Mouse (Mus musculus) CH12.LX (cell line): Measurements from ENCODE around the gene Upf1. TPM values are rescaled to one million over a fixed set of nuclear protein-coding genes. Genes with fewer than 3 reads are reported as not detected.

Experiments used
- DNase-seq: peaks from one replicate; pipeline ENCODE4 v3.0.0-alpha.2; 2013; ENCODE audit errors: extremely low read depth
- H3K27ac ChIP-seq: 2 replicates; pipeline ENCODE4 v1.5.1; 2012; ENCODE audit warnings: low read depth, mild to moderate bottlenecking, control low read depth, moderate library complexity; ENCODE audit not compliant: insufficient read depth
- H3K27me3 ChIP-seq: replicated peaks from 2 replicates; pipeline ENCODE3; 2012; ENCODE audit warnings: inconsistent platforms
- H3K36me3 ChIP-seq, 2 experiments: replicated peaks in 1 of 2; 2 replicates each; pipeline versions ENCODE3 to v1.6.1; 2012; ENCODE audit warnings: inconsistent platforms in 1 of 2, low read length in 1 of 2, mild to moderate bottlenecking in 1 of 2, mixed read lengths in 1 of 2, moderate library complexity in 1 of 2; ENCODE audit not compliant: control insufficient read depth in 1 of 2, insufficient read depth in 1 of 2
- H3K4me1 ChIP-seq, 2 experiments: 2 replicates each; pipeline ENCODE4 v1.6.1; 2012; ENCODE audit warnings: inconsistent platforms in 1 of 2, moderate library complexity in 1 of 2; ENCODE audit not compliant: insufficient read depth in 2 of 2, control insufficient read depth in 1 of 2
- H3K4me2 ChIP-seq: 2 replicates; pipeline ENCODE4 v1.6.1; 2012; ENCODE audit warnings: low read depth, mild to moderate bottlenecking, control low read depth; ENCODE audit not compliant: poor library complexity, insufficient read depth, severe bottlenecking
- H3K4me3 ChIP-seq, 3 experiments: fragments of 150-350 bp in 1 of 3; sonication (generic) in 1 of 3; replicated peaks in 1 of 3; 2 replicates each; pipeline versions ENCODE3 to v1.5.1; 2011 to 2012; ENCODE audit warnings: low read depth in 2 of 3, low read length in 2 of 3, mild to moderate bottlenecking in 2 of 3, moderate library complexity in 2 of 3, control low read depth in 1 of 3, improper control_type of control experiment in 1 of 3, inconsistent platforms in 1 of 3, mixed read lengths in 1 of 3; ENCODE audit not compliant: poor library complexity in 1 of 3
- H3K79me2 ChIP-seq: replicated peaks from 2 replicates; pipeline ENCODE4 v1.6.1; 2012; ENCODE audit warnings: mild to moderate bottlenecking, moderate library complexity; ENCODE audit not compliant: control insufficient read depth, poor library complexity, insufficient read depth, severe bottlenecking; ENCODE audit errors: extremely low read depth
- H3K9ac ChIP-seq: 2 replicates; pipeline ENCODE4 v1.6.1; 2012; ENCODE audit warnings: low read depth, mild to moderate bottlenecking, control low read depth, moderate library complexity; ENCODE audit not compliant: insufficient read depth
- H3K9me3 ChIP-seq: replicated peaks from 2 replicates; pipeline ENCODE3; 2012; ENCODE audit warnings: low read length, inconsistent platforms, mixed read lengths
- BHLHE40 ChIP-seq: IDR thresholded peaks from 2 replicates; pipeline ENCODE4 v1.6.1; 2011; ENCODE audit warnings: mild to moderate bottlenecking, low read depth, low read length, improper control_type of control experiment
- CHD2 ChIP-seq: IDR thresholded peaks from 2 replicates; pipeline ENCODE4 v1.6.1; 2011; ENCODE audit warnings: low read length, improper control_type of control experiment
- CTCF ChIP-seq, 2 experiments: IDR thresholded peaks in 1 of 2; conservative IDR thresholded peaks in 1 of 2; 2 replicates each; pipeline ENCODE4 v1.5.1; 2011 to 2012; ENCODE audit warnings: low read depth in 2 of 2, low read length in 2 of 2, improper control_type of control experiment in 1 of 2, inconsistent platforms in 1 of 2, mild to moderate bottlenecking in 1 of 2, moderate library complexity in 1 of 2
- ELF1 ChIP-seq: IDR thresholded peaks from 2 replicates; pipeline ENCODE4 v1.6.1; 2014; ENCODE audit warnings: low read depth, mild to moderate bottlenecking, inconsistent platforms, low read length, improper control_type of control experiment
- GABPA ChIP-seq: IDR thresholded peaks from 2 replicates; pipeline ENCODE4 v1.6.1; 2012; ENCODE audit warnings: low read depth, low read length, improper control_type of control experiment, inconsistent platforms; ENCODE audit not compliant: insufficient replicate concordance
- HCFC1 ChIP-seq: IDR thresholded peaks from 2 replicates; pipeline ENCODE4 v1.6.1; 2012; ENCODE audit warnings: low read depth, mild to moderate bottlenecking, inconsistent platforms, low read length, improper control_type of control experiment
- JUND ChIP-seq: conservative IDR thresholded peaks from 2 replicates; pipeline ENCODE4 v1.6.1; 2011; ENCODE audit warnings: low read depth, low read length, improper control_type of control experiment
- KAT2A ChIP-seq: IDR thresholded peaks from 2 replicates; pipeline ENCODE4 v1.6.1; 2012; ENCODE audit warnings: low read length, improper control_type of control experiment, inconsistent platforms; ENCODE audit not compliant: insufficient replicate concordance
- MAZ ChIP-seq: IDR thresholded peaks from 2 replicates; pipeline ENCODE4 v1.6.1; 2012; ENCODE audit warnings: low read depth, mild to moderate bottlenecking, inconsistent platforms, low read length, improper control_type of control experiment, moderate library complexity
- MXI1 ChIP-seq: IDR thresholded peaks from 2 replicates; pipeline ENCODE4 v1.6.1; 2011; ENCODE audit warnings: mild to moderate bottlenecking, low read depth, low read length, improper control_type of control experiment
- MYC ChIP-seq: IDR thresholded peaks from 2 replicates; pipeline ENCODE4 v1.6.1; 2011; ENCODE audit warnings: low read depth, mild to moderate bottlenecking, improper control_type of control experiment, low read length
- NELFE ChIP-seq: IDR thresholded peaks from 2 replicates; pipeline ENCODE4 v1.6.1; 2011; ENCODE audit warnings: low read depth, low read length, improper control_type of control experiment
- NRF1 ChIP-seq: IDR thresholded peaks from 2 replicates; pipeline ENCODE4 v1.6.1; 2014; ENCODE audit warnings: low read depth, mild to moderate bottlenecking, inconsistent platforms, low read length, improper control_type of control experiment, moderate library complexity
- POLR2A ChIP-seq: IDR thresholded peaks from 2 replicates; pipeline ENCODE4 v1.6.1; 2011; ENCODE audit warnings: low read depth, mild to moderate bottlenecking, improper control_type of control experiment, low read length
- POLR2AphosphoS2 ChIP-seq: IDR thresholded peaks from 2 replicates; pipeline ENCODE4 v1.6.1; 2011; ENCODE audit warnings: low read depth, low read length, improper control_type of control experiment
- RAD21 ChIP-seq: IDR thresholded peaks from 2 replicates; pipeline ENCODE4 v1.6.1; 2011; ENCODE audit warnings: low read depth, mild to moderate bottlenecking, low read length, improper control_type of control experiment, moderate library complexity
- RCOR1 ChIP-seq: conservative IDR thresholded peaks from 2 replicates; pipeline ENCODE4 v1.6.1; 2012; ENCODE audit warnings: low read depth, mild to moderate bottlenecking, inconsistent platforms, low read length, improper control_type of control experiment
- SIN3A ChIP-seq: IDR thresholded peaks from 2 replicates; pipeline ENCODE4 v1.6.1; 2012; ENCODE audit warnings: low read length, improper control_type of control experiment, inconsistent platforms
- SMC3 ChIP-seq: IDR thresholded peaks from 2 replicates; pipeline ENCODE4 v1.6.1; 2011; ENCODE audit warnings: low read depth, low read length, improper control_type of control experiment
- TBP ChIP-seq: conservative IDR thresholded peaks from 2 replicates; pipeline ENCODE4 v1.6.1; 2011; ENCODE audit warnings: low read depth, low read length, improper control_type of control experiment
- TCF12 ChIP-seq: IDR thresholded peaks from 2 replicates; pipeline ENCODE4 v1.6.1; 2014; ENCODE audit warnings: low read depth, mild to moderate bottlenecking, inconsistent platforms, low read length, improper control_type of control experiment
- USF1 ChIP-seq: IDR thresholded peaks from 2 replicates; pipeline ENCODE4 v1.6.1; 2014; ENCODE audit warnings: low read depth, mild to moderate bottlenecking, inconsistent platforms, low read length, improper control_type of control experiment
- ZMIZ1 ChIP-seq: IDR thresholded peaks from 2 replicates; pipeline ENCODE4 v1.6.1; 2012; ENCODE audit warnings: low read depth, mild to moderate bottlenecking, inconsistent platforms, low read length, improper control_type of control experiment
- ZNF384 ChIP-seq: IDR thresholded peaks from 2 replicates; pipeline ENCODE4 v1.6.1; 2012; ENCODE audit warnings: low read depth, low read length, improper control_type of control experiment, inconsistent platforms
- dilution Hi-C: fragments of 300-500 bp; cut with MboI; formaldehyde crosslinking; loops from 2 replicates; pipeline ENCODE4 v1.14.3; 2020; ENCODE audit warnings: low sequenced_read_pairs; ENCODE audit not compliant: extremely low pct_unique_long_range_greater_than_20kb, extremely low pct_ligation_motif_present
- in situ Hi-C: fragments of 300-500 bp; cut with MboI; formaldehyde crosslinking; loops from 3 replicates; pipeline ENCODE4 v1.14.3; 2019; ENCODE audit warnings: low sequenced_read_pairs, low pct_ligation_motif_present, low pct_unique_long_range_greater_than_20kb, mixed read lengths
- polyA plus RNA-seq: library from polyadenylated mRNA; unstranded; fragments of >175 nt; gene quantifications from 2 replicates; pipeline ENCODE4 v1.2.1, GENCODE M21; 2012; ENCODE audit warnings: low read depth; ENCODE audit not compliant: insufficient read length
- total RNA-seq, 2 experiments: library from RNA; depleted of rRNA; stranded (reverse); fragments of 300-350 nt in 1 of 2; fragments of >200 nt in 1 of 2; gene quantifications; 2 replicates each; pipeline ENCODE4 v1.2.3; 2012 to 2014

Upf1 gene
- total and polyA plus RNA-seq, 3 experiments: 27.0 to 44.4 (median 39.6) TPM

DNA sequence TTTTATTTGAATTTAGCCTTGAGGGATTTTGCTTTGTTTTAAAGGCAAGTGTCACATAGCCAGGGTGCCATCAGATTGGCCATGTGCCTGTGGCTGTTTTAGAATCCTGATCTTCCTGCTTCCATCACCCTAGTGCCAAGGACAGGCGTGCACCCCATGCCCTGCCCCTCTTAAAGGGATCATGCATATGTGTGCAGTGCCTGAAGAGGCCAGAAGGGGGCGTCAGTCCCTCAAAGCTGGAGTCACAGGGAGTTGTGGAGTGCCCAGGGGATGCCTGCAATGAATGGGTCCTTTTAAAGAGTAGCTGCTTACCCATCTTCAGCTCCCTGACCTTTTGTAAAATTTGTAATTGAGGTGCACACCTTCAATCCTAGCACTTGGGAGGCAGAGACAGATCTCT is 43.8 kb downstream of the Upf1 start:
- in situ Hi-C loops: no loop called here
- peak; percentile 34 for DNase-seq
- H3K79me2 ChIP-seq: peaks cover 6% of the 10 kb centered on the region; the same call in 1 of the 2 replicates
- H3K4me1 ChIP-seq: peaks cover 2 to 5% of the 10 kb centered on the region in 2 experiments; a peak in 3 of 4 replicates
- no peak overlapping the region for H3K4me3 ChIP-seq
- H3K4me2 ChIP-seq: no peak overlapping the region
- no peaks in the 10 kb centered on the region for H3K9me3 ChIP-seq
- H3K27me3 ChIP-seq: no peaks in the 10 kb centered on the region
- dilution Hi-C loops: no loop called here
- TF ChIP-seq RAD21 (peak; percentile 20), CTCF (conservative IDR thresholded peaks at IDR 0.05 in 1 of 2, IDR thresholded peaks at IDR 0.05 in 1 of 2; ENCODE audit: low read depth in 2 of 2, low read length in 2 of 2) (peak; percentile 34 to 56), SMC3 (0 out of 2 replicates have a peak, but pooled peaks have one; percentile 4), BHLHE40 (no peak)
- H3K27ac ChIP-seq: no peak overlapping the region
- no peak overlapping the region for H3K9ac ChIP-seq
- peaks cover 78 to 89% of the 10 kb centered on the region in 2 experiments for H3K36me3 ChIP-seq

DNA sequence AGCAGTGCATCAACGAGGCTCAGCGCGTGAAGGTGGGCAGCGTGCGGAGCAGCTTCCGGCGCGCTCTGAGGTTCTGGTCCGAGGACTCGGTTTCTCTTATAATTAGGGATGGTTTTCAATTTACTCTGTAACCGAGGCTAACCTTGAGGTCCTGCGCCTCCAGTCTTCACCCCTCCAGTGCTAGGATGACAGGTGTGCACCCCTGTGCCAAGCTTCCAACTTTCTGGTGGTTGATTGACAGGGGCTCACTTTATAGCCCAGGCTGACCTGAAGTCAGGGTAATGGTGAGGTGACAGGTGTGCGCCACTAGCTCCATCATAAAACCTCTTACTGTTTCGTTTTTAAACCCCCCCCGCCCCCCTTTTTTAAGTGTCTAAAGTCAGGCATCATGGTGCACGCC is 50.2 kb downstream of the Upf1 start:
- no peaks in the 10 kb centered on the region for H3K9me3 ChIP-seq
- peak overlapping the region; percentile 25; the same call in 1 of the 2 replicates for H3K27ac ChIP-seq
- in situ Hi-C loops: no loop called here
- peaks cover 12 to 31% of the 10 kb centered on the region in 2 experiments for H3K4me1 ChIP-seq
- H3K27me3 ChIP-seq: no peaks in the 10 kb centered on the region
- peak overlapping the region; percentile 87 for H3K9ac ChIP-seq
- peaks cover 44% of the 10 kb centered on the region for H3K79me2 ChIP-seq
- 0 out of 2 replicates have a peak, but pooled peaks have one; percentile 1 for TF ChIP-seq ZMIZ1
- TF ChIP-seq GABPA: no peak
- no peak for TF ChIP-seq MYC
- TF ChIP-seq, all 38 proteins: peak for 1
- H3K4me2 ChIP-seq: peak overlapping the region; percentile 91
- DNase-seq: no peak
- H3K4me3 ChIP-seq: peak overlapping the region; percentile 75 to 99 (median 95)
- dilution Hi-C loops: no loop called here
- H3K36me3 ChIP-seq: peaks cover 43 to 68% of the 10 kb centered on the region in 2 experiments

DNA sequence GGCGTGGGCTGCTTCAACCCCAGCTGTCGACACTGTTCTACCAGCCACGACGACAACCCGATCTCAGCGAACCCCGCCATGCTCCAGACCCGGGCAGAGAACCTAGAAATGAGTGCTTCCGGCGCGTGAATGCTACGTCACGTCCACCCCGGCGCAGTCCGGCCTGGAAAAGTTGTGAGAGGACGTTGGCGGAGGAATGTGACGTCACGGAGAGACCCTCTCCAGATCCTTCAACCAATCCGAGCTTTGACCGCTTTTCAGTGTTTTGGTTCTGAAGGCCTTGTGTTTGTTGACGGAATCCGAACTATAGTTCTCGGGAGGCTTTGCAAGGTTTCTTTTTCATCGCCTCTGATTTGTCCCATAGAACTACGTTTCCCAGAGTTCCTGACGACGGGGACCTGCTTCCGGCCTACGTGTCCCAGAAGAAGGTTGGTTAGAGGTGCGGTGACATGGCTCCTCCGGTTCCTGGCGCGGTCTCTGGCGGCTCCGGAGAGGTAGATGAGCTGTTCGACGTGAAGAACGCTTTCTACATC is 50.7 kb downstream of the Upf1 start, which contains the start of the genes Ddx49 and Cope:
Gene Ddx49 (minus strand): TSS at position 132 of the 533 bp plus-strand sequence.
Gene Cope (plus strand): TSS at position 161 of the 533 bp plus-strand sequence.
- Histone ChIP-seq H3K4me1 (peaks cover 12 to 31% of the 10 kb centered on the region in 2 experiments), H3K36me3 (peaks cover 43 to 68% of the 10 kb centered on the region in 2 experiments), H3K27me3 (no peaks in the 10 kb centered on the region), H3K9me3 (no peaks in the 10 kb centered on the region), H3K4me2 (peak within 1 kb of the TSS; percentile 91), H3K79me2 (peaks cover 44% of the 10 kb centered on the region), H3K9ac (peak within 1 kb of the TSS; percentile 92), H3K27ac (peak within 1 kb of the TSS; percentile 25; the same call in 1 of the 2 replicates), H3K4me3 (peak within 1 kb of the TSS; percentile 75 to 99 (median 95))
- dilution Hi-C loops: no loop called here
- DNase-seq: peak; percentile 95
- in situ Hi-C loops: no loop called here
- peak; percentile 94 for TF ChIP-seq HCFC1
- peak; percentile 88 for TF ChIP-seq ELF1
- TF ChIP-seq NRF1: peak; percentile 79
- TF ChIP-seq TCF12: peak; percentile 78
- no peak for TF ChIP-seq USF1
- TF ChIP-seq NELFE: peak; percentile 61
- peak; percentile 80 for TF ChIP-seq GABPA
- peak; percentile 78; the same call in 1 of the 2 replicates for TF ChIP-seq KAT2A
- peak; percentile 98 for TF ChIP-seq MXI1
- 0 out of 2 replicates have a peak, but pooled peaks have one; percentile 37 for TF ChIP-seq JUND
- TF ChIP-seq ZMIZ1: peak; percentile 48; the same call in 1 of the 2 replicates
- TF ChIP-seq POLR2AphosphoS2: peak; percentile 55; the same call in 1 of the 2 replicates
- TF ChIP-seq ZNF384: no peak
- peak; percentile 10; the same call in 1 of the 2 replicates for TF ChIP-seq MAZ
- peak; percentile 68 for TF ChIP-seq TBP
- TF ChIP-seq RCOR1: no peak
- TF ChIP-seq SIN3A: peak; percentile 99
- peak; percentile 84 for TF ChIP-seq POLR2A
- peak; percentile 83 for TF ChIP-seq MYC
- TF ChIP-seq CHD2: no peak
